Mouse (Mus musculus) embryonic facial prominence, embryonic 15.5 days (tissue): Measurements from ENCODE around the gene Ncoa1. TPM values are rescaled to one million over a fixed set of nuclear protein-coding genes. Genes with fewer than 3 reads are reported as not detected.

Experiments used
- ATAC-seq: fragments of 200-750 bp; cut with Nextera tagmentation; 2 replicates; pipeline ENCODE4 v1.8.0; 2017; ENCODE audit warnings: low read depth, moderate TSS enrichment; ENCODE audit not compliant: insufficient number of reproducible peaks, low FRiP score, low TSS enrichment
- H3K27ac ChIP-seq: fragments of 300-500 bp; sonication (generic); replicated peaks from 2 replicates; pipeline ENCODE4 v1.5.1; 2015; ENCODE audit warnings: mild to moderate bottlenecking, inconsistent platforms
- H3K27me3 ChIP-seq: fragments of 300-500 bp; sonication (generic); 2 replicates; pipeline ENCODE4 v1.6.1; 2015; ENCODE audit warnings: inconsistent platforms
- H3K36me3 ChIP-seq: fragments of 300-500 bp; sonication (generic); 2 replicates; pipeline ENCODE4 v1.6.1; 2015; ENCODE audit warnings: mild to moderate bottlenecking, inconsistent platforms
- H3K4me1 ChIP-seq: fragments of 300-500 bp; sonication (generic); 2 replicates; pipeline ENCODE4 v1.6.1; 2015; ENCODE audit warnings: inconsistent platforms
- H3K4me2 ChIP-seq: fragments of 300-500 bp; sonication (generic); replicated peaks from 2 replicates; pipeline ENCODE4 v1.6.1; 2015; ENCODE audit warnings: mild to moderate bottlenecking, inconsistent platforms
- H3K4me3 ChIP-seq: fragments of 300-500 bp; sonication (generic); replicated peaks from 2 replicates; pipeline ENCODE4 v1.5.1; 2015; ENCODE audit warnings: mild to moderate bottlenecking, inconsistent platforms
- H3K9ac ChIP-seq: fragments of 300-500 bp; sonication (generic); 2 replicates; pipeline ENCODE4 v1.6.1; 2015; ENCODE audit warnings: inconsistent platforms
- H3K9me3 ChIP-seq: fragments of 300-500 bp; sonication (generic); replicated peaks from 2 replicates; pipeline ENCODE4 v1.6.1; 2016; ENCODE audit warnings: inconsistent platforms
- WGBS: fragments of 180-500 bp; shearing (Covaris S2); methylation state at CpG from one replicate; pipeline ENCODE4 v1.1.7; 2015; 5-methylcytosine and 5-hydroxymethylcytosine counted together
- polyA plus RNA-seq: library from polyadenylated mRNA; unstranded; fragments of >200 nt; fragmentation: Nextera tagmentation; extraction: Ambion mirVana; gene quantifications from 2 replicates; pipeline ENCODE4 v1.2.1, GENCODE M21; 2015

The Ncoa1 gene
- 14.1 and 15.3 TPM in 2 replicates for polyA plus RNA-seq

- peak within 1 kb of the TSS; percentile 77 for H3K9ac ChIP-seq
- ATAC-seq, result peak; percentile 78
- peaks cover 23% of the 10 kb centered on the region for H3K4me1 ChIP-seq
- no peaks in the 10 kb centered on the region for H3K27me3 ChIP-seq
- peak within 1 kb of the TSS; percentile 95 for H3K27ac ChIP-seq
- peak within 1 kb of the TSS; percentile 93 for H3K4me3 ChIP-seq
- under 1% methylated on average over 51 of the region's 98 CpGs for WGBS
- H3K4me2 ChIP-seq, result peak within 1 kb of the TSS; percentile 89
- H3K36me3 ChIP-seq, result no peaks in the 10 kb centered on the region
- H3K9me3 ChIP-seq, result no peaks in the 10 kb centered on the region
Measured at GRCm38 (mm10) chr12:4476832-4477671, at the start of gene Ncoa1. TSS of gene Ncoa1 (minus strand) at chr12:4477182.

- H3K4me3 ChIP-seq, result no peak overlapping the region
- 34% methylated on average over 7 of the region's 7 CpGs for WGBS
- no peak overlapping the region for H3K4me2 ChIP-seq
- peak overlapping the region; percentile 85 for H3K27ac ChIP-seq
- no peaks in the 10 kb centered on the region for H3K9me3 ChIP-seq
- peaks cover 28% of the 10 kb centered on the region for H3K4me1 ChIP-seq
- no peak overlapping the region for H3K9ac ChIP-seq
- no peak for ATAC-seq
- no peaks in the 10 kb centered on the region for H3K36me3 ChIP-seq
- no peaks in the 10 kb centered on the region for H3K27me3 ChIP-seq
Measured at GRCm38 (mm10) chr12:4524546-4524945, 47.6 kb upstream of the Ncoa1 start.

GRCm38 (mm10) chr12:4523688-4524298, 46.8 kb upstream of the Ncoa1 start:
- Histone ChIP-seq H3K4me2 (peak overlapping the region; percentile 34; the same call in 1 of the 2 replicates), H3K9ac (no peak overlapping the region), H3K27ac (peak overlapping the region; percentile 85), H3K36me3 (no peaks in the 10 kb centered on the region), H3K27me3 (no peaks in the 10 kb centered on the region), H3K9me3 (no peaks in the 10 kb centered on the region), H3K4me1 (peaks cover 28% of the 10 kb centered on the region), H3K4me3 (no peak overlapping the region)
- ATAC-seq, result no peak
- WGBS, result 29% methylated on average over 9 of the region's 9 CpGs

- peak overlapping the region; percentile 34 for H3K4me2 ChIP-seq
- H3K4me3 ChIP-seq, result 0 out of 2 replicates have a peak overlapping the region, but pooled peaks have one; percentile 15
- no peaks in the 10 kb centered on the region for H3K27me3 ChIP-seq
- WGBS, result 4% methylated on average over 10 of the region's 10 CpGs
- no peak overlapping the region for H3K9ac ChIP-seq
- no peaks in the 10 kb centered on the region for H3K36me3 ChIP-seq
- peaks cover 28% of the 10 kb centered on the region for H3K4me1 ChIP-seq
- H3K9me3 ChIP-seq, result no peaks in the 10 kb centered on the region
- peak; percentile 82 for ATAC-seq
- peak overlapping the region; percentile 85 for H3K27ac ChIP-seq
Measured at GRCm38 (mm10) chr12:4523208-4523607, 46.2 kb upstream of the Ncoa1 start.

- Histone ChIP-seq H3K4me2 (no peak overlapping the region), H3K4me3 (no peak overlapping the region), H3K4me1 (peaks cover 15% of the 10 kb centered on the region), H3K27ac (no peak overlapping the region), H3K36me3 (no peaks in the 10 kb centered on the region), H3K9ac (no peak overlapping the region), H3K9me3 (no peaks in the 10 kb centered on the region), H3K27me3 (no peaks in the 10 kb centered on the region)
- ATAC-seq, result no peak
- 74% methylated on average over 11 of the region's 11 CpGs for WGBS
Measured at GRCm38 (mm10) chr12:4518957-4519356, 42.0 kb upstream of the Ncoa1 start.

- Histone ChIP-seq H3K9me3 (no peaks in the 10 kb centered on the region), H3K4me3 (peak overlapping the region; percentile 28), H3K27ac (peak overlapping the region; percentile 90), H3K36me3 (no peaks in the 10 kb centered on the region), H3K4me2 (peak overlapping the region; percentile 48), H3K27me3 (no peaks in the 10 kb centered on the region), H3K9ac (0 out of 2 replicates have a peak overlapping the region, but pooled peaks have one; percentile 4), H3K4me1 (peaks cover 12% of the 10 kb centered on the region; the same call in 1 of the 2 replicates)
- 17% methylated on average over 12 of the region's 12 CpGs for WGBS
- peak; percentile 72 for ATAC-seq
Measured at GRCm38 (mm10) chr12:4509591-4510061, 32.6 kb upstream of the Ncoa1 start.

GRCm38 (mm10) chr12:4508182-4508581, 31.2 kb upstream of the Ncoa1 start:
- Histone ChIP-seq H3K4me2 (no peak overlapping the region), H3K9me3 (no peaks in the 10 kb centered on the region), H3K4me3 (no peak overlapping the region), H3K27ac (no peak overlapping the region), H3K4me1 (peaks cover 12% of the 10 kb centered on the region; the same call in 1 of the 2 replicates), H3K9ac (no peak overlapping the region), H3K36me3 (no peaks in the 10 kb centered on the region), H3K27me3 (no peaks in the 10 kb centered on the region)
- ATAC-seq, result no peak
- 30% methylated on average over 1 of the region's 1 CpGs for WGBS

GRCm38 (mm10) chr12:4507461-4507860, 30.5 kb upstream of the Ncoa1 start:
- no peak overlapping the region for H3K27ac ChIP-seq
- H3K9ac ChIP-seq, result no peak overlapping the region
- 23% methylated on average over 6 of the region's 6 CpGs for whole genome bisulfite sequencing
- no peak overlapping the region for H3K4me2 ChIP-seq
- no peaks in the 10 kb centered on the region for H3K9me3 ChIP-seq
- no peaks in the 10 kb centered on the region for H3K27me3 ChIP-seq
- H3K36me3 ChIP-seq, result no peaks in the 10 kb centered on the region
- no peak overlapping the region for H3K4me3 ChIP-seq
- peaks cover 12% of the 10 kb centered on the region; the same call in 1 of the 2 replicates for H3K4me1 ChIP-seq
- no peak for ATAC-seq

- H3K27me3 ChIP-seq, result no peaks in the 10 kb centered on the region
- WGBS, result 48% methylated on average over 7 of the region's 7 CpGs
- H3K36me3 ChIP-seq, result no peaks in the 10 kb centered on the region
- no peaks in the 10 kb centered on the region for H3K9me3 ChIP-seq
- no peak overlapping the region for H3K27ac ChIP-seq
- H3K9ac ChIP-seq, result no peak overlapping the region
- peaks cover 12% of the 10 kb centered on the region; the same call in 1 of the 2 replicates for H3K4me1 ChIP-seq
- ATAC-seq, result no peak
- H3K4me3 ChIP-seq, result no peak overlapping the region
- no peak overlapping the region for H3K4me2 ChIP-seq
Measured at GRCm38 (mm10) chr12:4506810-4507430, 29.9 kb upstream of the Ncoa1 start.

- Histone ChIP-seq H3K36me3 (no peaks in the 10 kb centered on the region), H3K9ac (no peak overlapping the region)
- 82% methylated on average over 6 of the region's 6 CpGs for WGBS
Measured at GRCm38 (mm10) chr12:4505298-4505697, 28.3 kb upstream of the Ncoa1 start.

More at GRCm38 (mm10) chr12:4505298-4505697, 28.3 kb upstream of the Ncoa1 start:
- Histone ChIP-seq H3K4me1 (peaks cover 12% of the 10 kb centered on the region; the same call in 1 of the 2 replicates), H3K4me3 (no peak overlapping the region), H3K27ac (no peak overlapping the region), H3K4me2 (no peak overlapping the region), H3K27me3 (no peaks in the 10 kb centered on the region), H3K9me3 (no peaks in the 10 kb centered on the region)
- no peak for ATAC-seq
